Mouse (Mus musculus): Measurements from ENCODE around the gene Six1.

- TF ChIP-seq CTCF (IDR thresholded peaks at IDR 0.05; ENCODE audit: control insufficient read depth, insufficient read depth, insufficient read length): no peak
- TF ChIP-seq MAX (IDR thresholded peaks at IDR 0.05): no peak
- TF ChIP-seq USF1 (IDR thresholded peaks at IDR 0.05; ENCODE audit: low read depth): no peak
- TF ChIP-seq FOSL1 (IDR thresholded peaks at IDR 0.05; ENCODE audit: insufficient read depth, low read length, poor library complexity, severe bottlenecking): no peak
- TF ChIP-seq MYOG (IDR thresholded peaks at IDR 0.05; ENCODE audit: control insufficient read depth, extremely low read depth, insufficient read length): no peak
- TF ChIP-seq CEBPB (IDR thresholded peaks at IDR 0.05; ENCODE audit: low read depth): no peak
Measured at GRCm38 (mm10) chr12:73045724-73046606, 7.7 kb downstream of the Six1 start.
